Mouse (Mus musculus) kidney, adult 11 months (tissue): ENCODE results near the gene Slc5a5.
A peak's percentile ranks its signal among the peaks of the same experiment; 100 is the strongest.

Experiments used
- DNase-seq: peaks from one replicate; pipeline ENCODE4 v3.0.0; 2022

The Slc5a5 gene

DNA sequence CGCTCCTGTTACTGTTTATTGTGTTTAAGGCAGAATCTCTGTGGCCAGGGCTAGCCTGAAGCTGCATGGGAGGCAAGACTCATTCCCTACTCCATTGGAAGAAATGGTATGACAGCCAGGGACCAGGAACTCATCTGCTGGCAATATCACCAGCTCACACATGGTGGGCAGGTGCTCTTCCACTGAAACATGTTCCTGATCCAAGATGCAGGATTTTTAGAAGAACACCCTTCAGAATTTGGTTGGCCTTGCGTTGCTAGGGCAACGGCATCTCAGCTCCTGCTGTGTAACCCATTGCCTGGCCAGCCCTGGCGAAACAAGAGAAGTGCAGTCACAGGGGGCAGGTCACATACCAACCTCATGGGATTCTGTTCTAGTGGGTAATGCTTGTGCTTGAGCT, 13.1 kb downstream of the Slc5a5 start:
- DNase-seq = no peak

DNA sequence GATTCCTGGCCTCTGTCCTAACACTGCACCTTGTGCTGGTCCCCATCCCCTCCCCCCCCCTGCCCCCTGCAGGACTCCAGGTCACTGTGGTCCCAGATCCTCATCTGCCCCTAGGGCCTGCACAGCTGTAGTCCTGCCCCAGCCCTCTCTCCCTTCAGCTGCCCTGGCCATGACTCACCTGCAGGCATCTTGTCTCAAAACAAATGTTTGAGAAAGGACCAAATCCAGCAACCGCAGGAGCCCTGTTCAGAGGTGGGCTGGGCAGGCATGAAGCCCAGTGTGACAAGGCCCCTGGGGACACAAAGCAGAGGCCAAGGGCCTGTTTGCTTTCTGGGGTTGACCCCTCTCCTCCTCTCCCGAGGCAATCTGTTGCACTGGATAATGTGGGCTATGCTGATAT, 14.4 kb downstream of the Slc5a5 start:
- no peak for DNase-seq

DNA sequence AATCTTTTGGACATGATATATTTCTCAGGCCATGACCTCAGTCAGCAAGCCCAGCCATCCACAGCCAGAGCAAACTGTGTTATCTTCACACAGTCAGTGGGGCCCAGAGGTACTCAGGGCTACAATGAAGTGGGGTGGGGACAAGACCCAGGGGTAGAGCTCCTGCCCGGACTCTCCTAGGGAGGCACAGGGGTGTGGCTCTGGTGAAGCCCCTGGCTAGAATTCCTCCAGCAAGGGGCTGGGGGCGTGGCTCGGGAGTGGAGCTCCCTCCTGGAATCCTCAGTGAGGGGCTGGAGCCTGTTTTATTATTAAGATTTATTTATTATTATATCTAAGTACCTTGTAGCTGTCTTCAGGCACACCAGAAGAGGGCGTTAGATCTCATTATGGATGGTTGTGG, 16.2 kb downstream of the Slc5a5 start:
- DNase-seq = no peak

DNA sequence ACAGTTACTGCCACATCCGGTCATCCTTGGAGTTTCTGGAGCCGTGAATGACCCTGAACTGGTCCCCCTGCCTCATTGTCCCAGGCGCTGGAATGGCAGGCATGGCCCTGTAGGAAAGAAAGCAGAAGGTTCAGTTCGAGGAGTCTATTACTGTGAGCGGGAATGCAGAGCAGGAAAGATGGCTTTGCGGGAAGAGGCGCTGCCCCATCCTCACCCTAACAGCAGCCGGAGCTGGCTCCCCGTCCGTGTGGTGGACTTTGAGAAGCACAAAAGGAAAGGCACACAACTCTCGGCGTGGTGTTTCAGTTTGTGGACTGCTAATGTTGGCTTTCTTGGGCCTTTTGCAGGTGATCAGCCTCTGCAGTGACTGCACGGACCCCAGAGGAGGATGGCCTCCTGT, 18.1 kb downstream of the Slc5a5 start:
- DNase-seq = no peak

DNA sequence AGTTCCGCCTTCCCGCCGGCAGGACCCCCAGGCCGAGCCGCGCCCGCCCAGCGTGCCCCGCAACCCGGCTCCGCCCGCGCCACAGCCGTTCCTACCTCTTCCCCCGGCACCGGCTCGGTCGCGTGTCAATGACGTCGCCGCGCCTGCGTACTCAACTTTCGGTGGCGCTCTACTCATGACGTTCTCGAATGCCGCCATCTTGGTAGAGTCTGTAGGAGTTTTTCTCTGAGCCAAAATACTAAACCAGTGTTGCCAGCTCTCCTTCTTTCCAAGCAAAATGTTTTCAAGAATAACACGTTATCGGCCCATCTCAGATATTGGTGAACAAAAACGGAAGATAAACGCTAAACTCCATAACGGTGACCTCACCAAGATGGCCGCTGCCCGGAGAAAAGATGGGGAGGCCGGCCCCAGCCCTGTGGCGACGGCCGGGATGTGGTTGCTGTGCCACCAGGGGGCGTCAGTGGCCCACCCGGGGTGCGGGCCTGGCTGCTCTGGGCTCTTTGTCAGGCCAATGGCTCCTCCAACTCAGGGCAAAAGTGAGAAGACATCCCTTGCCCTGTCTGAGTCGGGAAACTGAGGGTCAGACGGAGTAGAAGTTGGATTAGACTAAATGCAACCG, 19.1 kb downstream of the Slc5a5 start, which contains the start of gene Ccdc124:
TSS of gene Ccdc124 (minus strand) at position 572 of the 622 bp plus-strand sequence.
- peak; percentile 94 for DNase-seq

DNA sequence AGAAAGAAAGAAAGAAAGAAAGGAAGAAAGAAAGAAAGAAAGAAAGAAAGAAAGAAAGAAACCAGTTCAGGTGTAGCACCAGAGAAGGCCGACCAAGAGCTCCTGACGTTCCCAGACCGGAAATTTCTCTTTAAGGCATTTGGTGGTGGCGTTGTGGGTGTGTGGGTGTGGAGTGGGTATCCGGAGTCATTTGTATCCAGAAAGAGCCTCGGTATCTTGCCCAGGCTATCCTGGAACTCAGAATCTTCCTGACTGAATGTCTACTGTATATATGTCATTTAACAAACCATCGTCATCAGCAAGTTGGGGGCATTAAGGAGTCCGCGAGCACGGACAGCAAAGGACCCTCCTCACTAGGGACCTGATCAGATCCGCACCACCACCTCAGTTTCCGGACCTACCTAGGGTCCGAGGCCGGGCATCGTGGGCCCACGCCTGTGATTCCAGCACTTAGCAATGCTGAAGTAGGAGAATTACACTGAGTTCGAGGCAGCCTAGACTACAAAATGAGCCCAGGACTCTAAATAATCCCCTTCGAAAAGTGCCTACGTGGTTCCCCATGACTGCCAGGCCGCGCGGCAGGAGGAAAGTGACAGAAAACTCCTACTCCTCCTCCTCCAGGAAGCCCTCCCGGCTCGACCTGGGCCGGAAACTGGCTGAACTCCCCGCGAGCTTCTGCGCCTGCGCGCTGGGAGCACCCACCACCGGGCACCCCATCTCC, 19.8 kb downstream of the Slc5a5 start:
- DNase-seq = no peak

DNA sequence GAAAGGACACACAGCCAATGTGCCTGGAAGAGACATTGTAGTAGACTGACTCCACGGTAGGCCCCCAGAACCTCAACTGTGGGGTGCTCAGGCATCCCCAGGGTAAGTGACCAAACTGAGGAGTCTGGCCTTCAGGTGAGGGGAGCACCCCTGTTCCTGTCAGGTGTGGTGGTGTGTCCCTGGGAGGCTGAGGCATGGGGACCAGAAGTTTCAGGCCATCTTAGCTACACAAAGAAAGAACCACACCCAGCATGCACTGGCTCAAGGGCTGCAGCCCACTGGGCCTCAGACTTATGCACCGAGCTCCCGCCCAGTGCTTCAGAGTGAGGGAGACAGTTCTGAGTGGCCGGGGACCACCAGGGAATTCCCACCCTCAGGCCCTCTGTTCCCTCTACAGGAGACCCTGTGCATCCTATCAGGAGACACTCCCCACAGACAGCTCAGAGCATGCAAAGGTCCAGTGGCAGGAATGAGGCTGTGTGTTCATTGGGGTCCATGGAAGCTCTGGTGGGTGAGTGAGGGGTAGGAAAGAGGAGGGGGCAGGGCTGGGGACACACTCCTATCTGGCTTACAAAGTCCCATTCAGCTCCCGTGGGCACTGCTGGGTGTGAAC, 21.3 kb downstream of the Slc5a5 start:
- DNase-seq = no peak

DNA sequence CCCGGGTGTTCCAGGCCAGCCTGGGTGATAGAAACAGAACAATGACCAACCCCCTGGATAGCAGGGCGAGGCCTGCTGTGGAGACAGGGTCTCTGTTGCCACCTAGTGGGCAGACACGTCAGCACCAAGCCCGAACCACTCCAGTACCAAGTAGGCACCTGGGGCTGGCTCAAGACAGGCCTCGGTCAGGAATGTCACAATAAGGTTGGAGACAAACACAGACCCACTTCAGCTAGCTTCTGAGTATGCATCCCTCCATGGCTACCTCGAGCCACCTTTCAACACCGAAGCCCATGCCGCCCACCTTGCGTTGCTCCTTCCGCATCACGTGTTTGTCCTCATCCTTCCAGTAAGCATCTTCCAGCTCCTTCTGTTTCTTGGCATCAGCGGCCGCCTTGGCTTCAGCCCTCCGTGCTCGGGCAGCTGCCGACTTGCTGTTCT, 22.9 kb downstream of the Slc5a5 start:
- DNase-seq = peak; percentile 80

DNA sequence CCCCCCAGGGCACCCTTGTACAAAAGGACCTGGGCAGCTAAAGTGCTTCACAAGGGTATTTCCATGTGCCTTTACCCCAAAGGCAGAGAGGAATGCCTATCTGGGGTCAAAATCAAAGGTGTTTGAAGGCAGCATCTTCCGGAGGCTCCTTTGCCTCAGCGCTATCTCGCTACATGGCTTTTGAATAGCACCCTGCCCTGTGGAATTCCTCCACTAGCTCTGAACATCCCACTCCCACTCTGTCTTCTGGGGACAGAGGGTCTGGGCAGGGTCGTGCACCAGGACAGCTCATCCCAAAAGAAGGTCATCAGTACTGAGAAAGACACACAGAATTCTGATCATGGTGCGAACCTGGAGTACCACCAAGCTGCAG, 23.4 kb downstream of the Slc5a5 start:
- DNase-seq = no peak

DNA sequence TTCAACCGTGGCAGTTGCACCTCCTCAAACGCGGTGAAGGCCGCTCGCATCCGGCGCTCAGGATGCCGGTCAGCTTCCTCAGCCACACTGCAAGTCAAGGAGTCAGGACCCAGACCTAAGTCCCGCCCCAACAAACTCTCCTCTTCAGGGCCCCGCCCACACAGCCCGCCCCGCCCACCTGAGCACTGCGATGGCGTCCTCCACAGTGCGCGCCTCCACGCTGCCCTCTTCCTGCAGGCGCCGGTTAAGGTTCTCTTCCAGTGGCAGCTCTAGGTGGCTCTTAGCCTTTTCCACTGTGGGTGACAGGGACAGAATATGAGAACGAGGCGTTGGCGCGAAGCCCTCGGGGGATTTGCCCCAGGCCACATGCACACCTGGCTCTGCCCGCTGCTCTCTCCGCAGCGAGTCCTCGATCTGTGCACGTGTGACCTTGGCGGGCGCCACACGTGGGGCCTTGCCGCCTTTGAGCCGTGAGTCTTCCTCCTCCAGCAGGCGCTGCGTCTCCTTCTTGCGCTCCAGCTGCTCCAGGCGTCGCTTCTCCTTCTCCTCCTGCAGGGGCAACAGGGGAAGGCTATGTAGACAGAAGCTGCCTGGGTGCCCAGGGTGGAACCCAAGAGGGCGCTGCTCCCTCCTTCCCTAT, 23.9 kb downstream of the Slc5a5 start:
- DNase-seq = peak; percentile 78

DNA sequence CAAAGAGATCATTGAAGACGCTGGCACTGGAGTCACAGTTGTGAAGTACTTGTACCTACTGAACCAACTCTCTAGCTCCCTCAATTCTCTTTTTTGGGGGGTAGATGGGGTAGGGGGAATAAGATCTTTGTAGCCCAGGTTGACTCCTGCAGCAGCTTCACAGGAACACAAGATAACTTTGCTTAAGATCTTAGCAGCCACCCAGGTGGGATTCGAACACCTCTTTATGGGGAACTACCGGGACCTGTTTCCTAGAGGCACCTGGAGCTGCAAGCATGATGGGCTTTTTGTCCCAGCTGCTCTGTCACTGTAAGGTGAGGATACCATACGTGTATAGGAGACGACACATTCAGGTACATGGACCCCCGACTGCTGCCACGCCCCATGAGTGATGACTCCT, 26.0 kb downstream of the Slc5a5 start:
- DNase-seq = no peak

DNA sequence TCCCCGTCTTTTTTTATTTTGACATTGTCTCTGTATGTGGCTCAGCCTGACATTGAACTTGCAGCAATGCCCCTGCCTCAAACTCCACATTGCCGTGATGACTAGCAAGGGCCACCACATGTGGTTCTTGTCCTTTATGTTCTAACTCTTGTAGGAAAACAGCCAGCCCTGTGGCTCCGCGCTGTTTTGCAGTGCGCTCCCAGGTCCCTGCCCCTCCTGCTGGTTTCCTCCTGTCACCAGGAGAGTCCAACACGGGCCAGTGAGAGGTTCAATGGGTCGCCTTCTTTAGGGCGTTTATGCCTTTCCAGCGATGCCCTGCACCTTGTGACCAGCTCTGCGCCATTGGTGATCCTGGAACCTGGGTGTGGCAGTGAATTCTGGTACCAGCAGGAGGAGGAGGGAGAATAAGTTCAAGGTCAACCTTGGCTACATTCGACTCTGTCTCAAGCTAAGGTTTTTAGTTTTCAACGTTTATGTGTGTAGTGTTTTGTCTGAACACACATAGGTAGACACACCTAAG, 26.5 kb downstream of the Slc5a5 start:
- no peak for DNase-seq

DNA sequence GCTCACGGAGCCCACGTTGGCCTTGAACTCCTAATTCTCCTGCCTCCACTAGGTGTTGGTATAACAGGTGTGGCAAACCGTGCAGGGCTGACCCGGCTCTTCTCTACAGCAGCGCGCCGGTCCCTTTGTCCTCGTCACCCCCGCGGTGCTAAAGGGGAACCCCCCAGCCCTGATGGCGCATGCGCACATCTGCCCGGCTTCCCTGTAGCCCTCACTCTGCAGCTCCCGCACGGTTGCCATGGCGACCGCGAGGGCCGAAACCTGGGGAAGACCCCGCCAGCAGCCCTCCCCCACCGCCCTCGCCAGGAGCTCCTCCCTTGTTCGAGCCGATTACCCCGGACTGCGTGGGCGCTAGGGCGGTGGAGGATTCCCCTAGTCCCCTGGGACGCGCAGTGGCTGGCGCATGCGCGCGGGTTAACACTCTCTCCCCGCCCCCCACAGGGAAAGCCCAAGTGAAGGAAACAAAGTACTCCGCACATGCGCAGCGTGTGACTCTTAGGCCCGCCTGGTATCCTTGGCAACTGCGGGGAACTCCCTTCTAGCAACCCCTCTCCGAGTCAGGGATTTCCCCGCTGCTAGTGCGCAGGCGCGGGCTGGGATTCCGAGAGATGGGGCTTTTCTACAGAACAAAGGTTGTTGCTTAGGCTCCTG, 27.1 kb downstream of the Slc5a5 start:
- DNase-seq = peak; percentile 99

DNA sequence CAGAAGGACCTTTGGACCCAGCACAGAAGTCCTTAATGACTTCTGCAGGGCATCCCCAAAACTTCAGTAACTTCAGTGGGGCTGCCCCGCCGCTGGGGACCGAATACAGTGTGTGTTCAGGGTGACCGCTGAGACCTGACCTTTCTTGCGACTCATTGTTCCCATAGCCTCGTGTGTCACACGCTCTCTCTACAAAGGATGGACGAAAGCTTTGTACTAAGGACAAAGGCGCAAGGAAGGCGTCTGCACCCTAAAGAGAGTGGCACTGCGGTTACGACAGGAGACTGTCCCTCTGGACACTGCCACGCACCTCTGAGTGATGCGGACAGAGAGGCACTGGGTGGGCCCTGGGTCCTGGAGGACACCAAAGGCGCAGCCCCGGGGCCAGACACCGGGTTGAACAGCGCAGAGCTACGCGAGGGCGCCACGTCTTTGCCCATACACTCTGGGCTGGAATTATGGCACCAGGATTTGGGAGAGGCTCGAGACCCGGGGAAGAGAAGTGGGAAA, 27.8 kb downstream of the Slc5a5 start:
- DNase-seq = no peak

DNA sequence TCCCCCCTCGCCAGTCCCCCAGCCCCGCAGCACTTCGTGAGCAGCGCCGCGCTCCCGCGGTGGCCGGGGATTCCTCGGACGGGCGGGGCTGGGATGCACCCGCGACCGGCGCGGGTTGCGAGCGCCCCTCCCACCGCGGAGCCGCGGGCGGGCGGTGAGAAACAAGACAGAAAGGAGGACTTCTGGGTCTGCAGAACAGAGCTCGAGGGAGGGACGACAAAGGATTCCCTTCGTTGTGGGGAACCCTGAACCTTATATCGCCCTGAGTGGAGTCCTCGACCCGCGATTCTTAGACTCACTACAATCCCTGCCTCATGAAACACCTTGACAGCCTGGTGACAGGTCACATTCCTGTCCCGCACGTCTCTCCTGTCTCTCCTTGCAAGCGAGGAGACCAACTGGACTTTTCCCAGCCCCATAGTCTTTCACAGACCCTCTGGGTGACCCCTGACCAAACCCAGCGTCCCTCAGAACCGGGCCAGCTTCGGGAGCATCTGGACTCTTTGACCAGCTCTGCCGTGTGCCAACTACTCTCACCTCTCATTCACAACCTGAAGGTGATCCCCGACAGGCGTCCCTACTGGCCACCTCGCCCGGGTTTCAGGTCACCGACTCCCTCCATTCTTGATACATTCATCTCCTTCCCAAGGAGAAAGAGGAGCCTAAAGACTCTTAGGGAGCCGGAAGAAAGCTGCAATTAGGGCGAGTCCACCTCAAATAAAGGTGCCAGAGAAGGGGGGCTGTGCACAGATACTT, 28.4 kb downstream of the Slc5a5 start:
- no peak for DNase-seq

DNA sequence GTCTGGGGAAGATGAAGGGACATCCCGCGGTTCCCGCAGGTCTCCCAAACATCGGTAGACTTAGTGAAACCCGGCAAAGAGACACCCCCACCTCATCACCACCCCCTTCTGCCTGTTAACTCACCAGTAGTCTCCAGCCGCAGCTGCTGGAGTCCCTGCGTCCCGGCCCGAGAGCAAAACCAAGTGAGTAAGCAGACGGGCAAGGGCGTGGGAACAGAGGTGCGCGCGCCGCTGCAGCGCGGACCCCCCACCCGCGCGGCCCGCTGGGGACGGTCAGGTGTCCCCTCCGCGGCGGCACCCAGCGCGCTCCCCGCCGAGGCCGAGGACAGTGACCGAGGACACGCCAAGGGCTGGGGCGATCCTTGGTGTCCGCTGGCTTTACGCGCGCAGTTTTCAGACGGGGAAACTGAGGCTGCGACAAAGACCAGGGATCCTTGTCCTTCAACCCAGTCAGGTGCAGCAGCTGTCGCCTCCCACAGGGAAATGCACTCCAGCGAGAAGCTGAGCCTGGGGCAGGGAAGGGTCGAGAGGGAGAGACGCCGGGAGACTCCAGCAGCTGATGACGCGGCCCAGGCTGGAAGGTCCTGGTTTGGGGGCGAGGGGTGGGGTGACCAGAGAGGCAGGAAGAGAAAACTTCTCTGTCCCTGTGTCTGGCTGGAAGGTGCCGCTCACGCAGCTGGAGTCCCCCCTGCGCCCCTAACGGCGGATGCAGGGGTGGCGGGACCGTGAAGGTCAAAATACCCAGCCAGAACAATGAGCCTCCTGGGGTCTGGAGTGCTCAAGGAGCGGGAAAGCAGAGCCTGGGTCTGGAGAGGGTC, 29.5 kb downstream of the Slc5a5 start, which contains the start of gene Kcnn1:
TSS of gene Kcnn1 (minus strand) at position 435 of the 818 bp plus-strand sequence.
- DNase-seq = no peak

DNA sequence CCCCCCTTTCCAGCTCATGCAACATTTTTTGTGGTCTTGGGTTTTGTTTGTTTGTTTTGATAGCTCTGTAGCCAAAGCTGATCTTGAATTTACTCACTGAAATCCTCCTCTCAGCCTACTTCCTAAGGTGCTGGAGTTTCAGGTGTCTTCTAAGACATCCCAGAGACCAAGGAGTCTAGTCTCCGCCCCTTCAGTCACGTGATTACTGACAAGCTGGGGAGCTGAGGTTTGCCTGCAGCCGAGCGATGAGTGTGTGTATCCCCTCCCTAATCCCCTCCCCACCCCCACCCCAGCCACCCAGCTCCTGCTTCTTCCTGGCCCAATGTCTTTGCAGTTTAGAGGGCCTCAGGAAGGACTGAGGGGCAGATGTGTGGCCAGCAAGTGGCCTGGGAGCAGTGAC, 35.0 kb downstream of the Slc5a5 start:
- DNase-seq = no peak

DNA sequence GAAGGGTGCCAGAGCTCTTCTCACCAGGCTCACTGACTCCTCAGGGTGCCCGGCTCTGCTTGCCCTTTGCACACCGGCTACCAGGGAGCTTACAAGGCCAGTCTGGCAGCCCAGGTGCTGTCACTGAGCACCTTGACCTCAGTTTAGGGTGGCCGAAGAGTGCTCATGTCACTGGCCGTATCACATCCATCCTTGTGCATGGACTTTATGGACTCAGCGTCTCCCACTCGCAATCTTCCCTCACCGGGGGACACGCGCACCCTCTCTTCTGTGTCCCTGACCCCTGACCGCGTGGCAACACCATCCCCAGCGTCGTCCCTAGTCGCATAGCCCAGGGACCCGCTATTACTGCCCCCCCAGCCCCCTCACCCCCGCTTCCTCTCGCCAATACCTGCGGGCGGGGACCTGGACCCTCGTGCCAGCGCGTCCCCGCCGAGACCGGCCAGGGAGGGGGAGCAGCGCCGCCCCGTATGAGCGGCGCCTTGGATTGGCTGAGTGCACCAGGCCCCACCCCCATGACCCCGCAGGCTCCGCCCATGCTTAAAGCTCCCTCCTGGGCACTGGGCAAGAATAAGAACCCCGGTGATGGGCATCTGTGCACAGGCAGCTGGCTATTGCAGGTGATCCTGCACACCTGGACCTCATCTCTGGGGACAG, 35.9 kb downstream of the Slc5a5 start:
- peak; percentile 74 for DNase-seq

DNA sequence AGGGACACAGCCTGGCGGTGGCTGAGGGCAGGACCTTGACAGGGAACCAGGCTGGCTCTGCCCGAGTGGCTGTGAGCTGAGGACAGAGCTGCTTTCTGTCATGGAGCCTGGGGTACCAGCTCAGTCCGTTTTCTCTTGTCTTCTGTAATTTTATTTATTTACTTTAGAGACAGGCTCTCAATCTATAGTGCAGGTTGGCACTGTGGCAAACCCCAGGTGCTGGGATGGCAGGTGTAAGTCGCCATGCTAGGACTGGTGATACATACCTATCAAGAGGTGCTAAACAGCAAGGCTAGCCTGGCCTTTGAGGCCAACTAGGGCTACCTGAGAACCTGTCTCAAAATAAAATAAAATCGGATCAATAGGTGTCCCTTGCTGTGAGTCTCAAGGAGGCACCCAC, 36.5 kb downstream of the Slc5a5 start:
- no peak for DNase-seq

DNA sequence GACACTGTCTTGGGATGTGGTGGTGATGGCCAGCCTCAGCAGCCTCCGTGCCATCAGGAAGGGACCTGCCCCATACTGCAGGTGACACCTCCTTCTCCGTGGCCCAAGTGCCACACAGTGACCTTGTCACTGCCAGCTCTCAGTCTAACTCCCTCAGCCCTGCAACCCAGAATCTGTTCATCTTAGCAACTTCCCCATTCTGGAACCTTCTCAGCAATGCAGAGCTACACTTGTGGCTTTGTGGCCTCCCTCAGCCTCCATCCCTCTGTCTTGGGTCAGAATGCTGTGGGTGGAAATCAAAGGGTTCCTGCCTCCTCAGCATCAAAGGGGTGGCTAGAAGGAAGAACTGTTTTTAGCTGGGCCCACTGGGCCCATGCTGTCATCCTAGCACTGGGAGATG, 38.7 kb downstream of the Slc5a5 start:
- DNase-seq = no peak
